Mouse (Mus musculus): Measurements from ENCODE around the gene Zfp398. TPM values are rescaled to one million over a fixed set of nuclear protein-coding genes. Genes with fewer than 3 reads are reported as not detected.

The Zfp398 gene
- polyA plus RNA-seq, 1 experiment from 2014 or later = 11.1 TPM

DNA sequence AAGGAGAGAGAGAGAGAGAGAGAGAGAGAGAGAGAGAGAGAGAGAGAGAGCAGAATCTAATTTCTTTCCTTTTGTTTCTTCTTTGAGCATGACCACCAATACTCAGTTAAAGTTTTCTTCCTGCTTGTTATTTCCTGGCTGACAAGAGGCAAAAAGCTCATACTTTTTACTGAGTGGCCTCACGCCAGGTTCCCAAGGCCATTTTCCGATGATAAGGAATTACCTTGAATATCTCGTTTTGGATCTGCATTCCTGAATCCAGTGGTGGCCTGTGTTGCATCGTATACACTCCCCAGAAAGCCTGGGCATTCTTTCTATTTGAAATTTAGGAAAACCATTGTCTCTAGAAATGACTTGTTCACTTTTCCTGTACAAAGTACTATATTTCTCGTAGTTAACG lies 64.0 kb downstream of the Zfp398 start:
- DNase-seq (ENCODE audit: low spot score) = no peak

- DNase-seq (ENCODE audit: low spot score) = no peak
Measured at GRCm38 (mm10) chr6:47903587-47903986, 68.1 kb downstream of the Zfp398 start.

- no peak for DNase-seq (ENCODE audit: low spot score)
Measured at GRCm38 (mm10) chr6:47904361-47904760, 68.9 kb downstream of the Zfp398 start.

DNA sequence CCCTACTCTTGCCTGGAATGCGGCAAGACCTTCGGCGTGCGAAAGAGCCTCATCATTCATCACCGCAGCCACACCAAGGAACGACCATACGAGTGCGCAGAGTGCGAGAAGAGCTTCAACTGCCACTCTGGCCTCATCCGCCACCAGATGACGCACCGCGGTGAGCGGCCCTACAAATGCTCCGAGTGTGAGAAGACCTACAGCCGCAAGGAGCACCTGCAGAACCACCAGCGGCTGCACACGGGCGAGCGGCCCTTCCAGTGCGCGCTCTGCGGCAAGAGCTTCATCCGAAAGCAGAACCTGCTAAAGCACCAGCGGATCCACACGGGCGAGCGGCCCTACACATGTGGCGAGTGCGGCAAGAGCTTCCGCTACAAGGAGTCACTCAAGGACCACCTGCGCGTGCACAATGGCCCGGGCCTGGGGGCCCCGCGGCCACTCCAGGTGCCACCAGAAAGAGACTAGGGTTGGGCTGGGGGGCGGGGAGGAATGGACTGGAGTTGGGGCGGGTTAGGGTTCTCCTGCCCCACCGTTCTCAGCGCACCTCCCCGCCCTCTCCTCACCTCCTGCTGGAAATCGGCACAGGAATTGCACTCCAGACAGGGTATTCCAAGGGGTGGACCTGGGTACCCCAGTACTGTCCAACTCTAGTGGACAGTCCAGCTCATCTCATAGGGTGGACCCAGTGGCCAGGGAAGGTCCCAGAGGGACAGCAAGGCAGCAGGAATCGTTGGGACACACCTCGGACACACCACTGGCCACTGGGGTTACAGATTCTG lies 69.6 kb downstream of the Zfp398 start:
- DNase-seq (ENCODE audit: low spot score) = no peak

- DNase-seq (ENCODE audit: low spot score) = no peak
Measured at GRCm38 (mm10) chr6:47906326-47906725, 70.9 kb downstream of the Zfp398 start.

DNA sequence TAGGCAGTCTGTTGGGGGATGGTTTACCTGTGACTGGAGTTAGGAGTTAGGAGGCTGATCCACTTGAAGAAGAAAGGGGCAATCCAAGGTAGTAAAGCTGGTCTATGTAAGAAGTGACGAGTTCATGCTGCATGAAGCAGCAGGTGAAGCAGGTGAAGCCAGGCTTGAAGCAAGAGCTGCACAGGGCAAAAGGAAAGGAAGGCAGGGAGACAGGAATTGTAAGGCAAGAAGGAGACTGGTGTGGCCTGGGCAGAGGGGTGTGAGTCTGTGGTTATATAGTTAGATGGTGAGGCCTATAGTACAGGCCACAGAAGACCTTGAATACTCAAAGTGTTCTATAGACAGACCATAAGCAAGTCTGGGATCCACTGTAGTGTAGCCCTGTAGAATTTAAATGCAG lies 73.5 kb downstream of the Zfp398 start:
- DNase-seq (ENCODE audit: low spot score) = no peak

DNA sequence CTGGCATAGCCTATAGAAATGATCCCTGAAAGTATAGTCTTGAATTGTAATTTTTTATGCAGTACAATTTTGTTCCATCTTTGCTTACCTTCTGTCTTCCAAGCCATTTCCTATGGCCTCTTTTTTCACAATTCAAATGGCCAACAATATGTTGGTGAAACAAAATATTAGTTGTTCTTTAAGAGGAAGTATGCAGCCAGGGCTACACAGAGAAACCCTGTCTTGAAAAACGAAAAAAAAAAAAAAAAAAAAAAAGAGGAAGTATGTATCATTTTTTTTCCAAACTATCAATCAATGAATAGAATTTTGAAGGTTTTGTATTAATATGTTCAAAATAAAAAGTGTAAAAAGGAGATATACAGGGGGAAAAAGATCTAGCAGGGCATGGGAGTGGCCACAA lies 76.2 kb downstream of the Zfp398 start:
- no peak for DNase-seq (ENCODE audit: low spot score)

DNA sequence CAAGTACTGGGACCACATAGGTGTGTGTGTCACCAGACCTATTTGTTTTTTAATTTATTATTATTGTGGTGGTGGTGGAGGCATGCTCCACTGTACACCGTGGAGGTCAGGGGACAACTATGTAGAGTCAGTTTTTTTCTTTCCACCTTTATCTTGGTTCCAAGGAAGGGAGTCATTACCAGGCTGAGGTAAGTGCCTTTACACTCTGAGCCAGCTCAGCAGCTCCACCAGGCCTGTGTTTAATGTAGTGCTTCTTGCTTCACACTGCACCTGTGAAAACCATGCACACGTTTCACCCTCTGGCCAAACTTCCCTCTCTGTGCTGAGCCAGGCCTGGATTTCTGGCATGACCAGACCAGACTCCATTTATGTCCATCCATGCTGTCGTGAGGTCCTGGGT lies 77.5 kb downstream of the Zfp398 start:
- DNase-seq (ENCODE audit: low spot score) = no peak

DNA sequence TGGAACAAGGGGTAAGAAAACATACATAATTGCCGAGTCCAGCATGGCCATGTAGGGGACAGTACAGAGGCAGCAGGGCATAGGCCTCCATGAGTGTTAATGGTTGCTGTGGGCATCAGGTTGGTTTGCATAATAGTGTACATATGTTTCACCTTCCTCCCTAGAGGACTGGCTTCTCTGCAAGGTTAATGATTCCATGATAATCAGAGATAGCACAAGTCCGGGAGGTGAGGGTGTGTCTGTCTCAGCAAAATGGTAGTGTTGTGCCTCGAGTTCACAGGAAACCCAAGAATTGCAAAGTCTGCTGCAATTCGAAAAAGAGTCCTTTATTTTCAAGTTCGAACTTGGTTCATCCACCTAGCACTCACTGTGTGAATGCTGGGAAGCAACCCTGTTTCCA lies 81.6 kb downstream of the Zfp398 start:
- DNase-seq (ENCODE audit: low spot score) = no peak

- DNase-seq (ENCODE audit: low spot score) = no peak
Measured at GRCm38 (mm10) chr6:47918768-47919274, 83.4 kb downstream of the Zfp398 start.

DNA sequence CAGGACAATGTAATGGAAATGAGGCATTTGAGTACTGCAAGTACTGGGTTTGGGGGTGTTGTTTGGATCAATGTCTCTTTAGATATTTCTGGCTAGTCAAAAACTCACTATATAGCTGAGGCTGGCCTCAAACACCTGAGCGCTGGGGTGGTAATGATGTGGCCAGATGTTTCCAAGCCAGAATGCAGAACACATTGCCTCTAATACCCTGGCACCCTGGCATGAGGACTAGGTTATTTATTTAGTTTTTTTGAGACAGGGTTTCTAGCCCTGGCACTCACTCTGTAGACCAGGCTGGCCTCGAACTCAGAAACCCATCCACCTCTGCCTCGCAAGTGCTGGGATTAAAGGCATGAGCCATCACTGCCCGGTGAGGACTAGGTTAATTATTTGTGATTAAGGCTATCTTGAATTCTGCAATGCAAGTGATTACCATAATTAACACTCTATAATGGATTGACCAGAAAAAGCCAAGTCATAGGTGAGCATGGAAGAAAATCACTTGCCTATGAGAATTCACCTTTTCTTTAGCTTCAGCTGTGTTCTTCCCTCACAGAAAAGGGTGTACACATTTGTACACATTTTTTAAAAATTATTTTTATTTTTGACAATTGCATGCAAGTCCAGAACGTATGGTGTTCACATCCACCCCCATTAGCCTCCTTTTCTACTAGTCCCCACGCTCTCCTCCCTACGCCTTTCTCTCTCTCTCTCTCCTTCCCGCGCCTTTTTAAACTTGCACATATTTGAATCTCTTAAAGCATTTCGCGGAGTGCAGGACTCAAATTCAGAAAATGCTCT lies 84.4 kb downstream of the Zfp398 start:
- no peak for DNase-seq (ENCODE audit: low spot score)

- DNase-seq (ENCODE audit: low spot score) = peak; percentile 93
Measured at GRCm38 (mm10) chr6:47920447-47921340, 85.2 kb downstream of the Zfp398 start, which contains the start of gene Zfp212. Gene Zfp212 (plus strand): TSS chr6:47920476.

MicroRNAs within 50 kb of the gene (microRNA counts, 519-probe panel; counts per million panel counts)
- microRNA mmu-miR-704 = 473 counts per million, percentile 71 among the panel's probes with 10 or more counts

Small RNA genes lying within 50 kb of the gene (microRNA-seq; reads per million reads assigned to microRNA genes)
- gene Mir704 (ENCODE audit: borderline number of aligned reads) = not detected

Other genes starting within 250 kb of the Zfp398 start
- 183 and 197 TPM in 2 replicates for gene Ezh2, start 240.3 kb upstream of the Zfp398 start, polyA plus RNA-seq (2015; fragmentation: Nextera tagmentation; extraction: Ambion mirVana)
- gene Pdia4, start 22.2 kb upstream of the Zfp398 start, polyA plus RNA-seq (2015; fragmentation: Nextera tagmentation; extraction: Ambion mirVana) = 92.3 and 121 TPM in 2 replicates
- 1.6 and 2.6 TPM in 2 replicates for gene Zfp786, start 4.8 kb upstream of the Zfp398 start, polyA plus RNA-seq (2015; fragmentation: Nextera tagmentation; extraction: Ambion mirVana)
- gene Zfp282, start 41.5 kb downstream of the Zfp398 start, polyA plus RNA-seq (2015; fragmentation: Nextera tagmentation; extraction: Ambion mirVana) = 9.5 and 10.1 TPM in 2 replicates
- gene Zfp212, start 84.8 kb downstream of the Zfp398 start, polyA plus RNA-seq (2015; fragmentation: Nextera tagmentation; extraction: Ambion mirVana) = 21.1 and 23.6 TPM in 2 replicates
- gene Zfp956, start 117.7 kb downstream of the Zfp398 start, polyA plus RNA-seq (2015; fragmentation: Nextera tagmentation; extraction: Ambion mirVana) = 14.9 and 17.6 TPM in 2 replicates
- 6.1 and 7.5 TPM in 2 replicates for gene Zfp777, start 213.2 kb downstream of the Zfp398 start, polyA plus RNA-seq (2015; fragmentation: Nextera tagmentation; extraction: Ambion mirVana)

All from thymus, postnatal 0 days (tissue).